Mouse (Mus musculus): ENCODE results near the gene Psmd1.
"Not testable (repeated sequence)": the region's sequence is repeated elsewhere in the genome, so short reads cannot be mapped to it uniquely, and the experiment has no call there.

Gene Psmd1

DNA sequence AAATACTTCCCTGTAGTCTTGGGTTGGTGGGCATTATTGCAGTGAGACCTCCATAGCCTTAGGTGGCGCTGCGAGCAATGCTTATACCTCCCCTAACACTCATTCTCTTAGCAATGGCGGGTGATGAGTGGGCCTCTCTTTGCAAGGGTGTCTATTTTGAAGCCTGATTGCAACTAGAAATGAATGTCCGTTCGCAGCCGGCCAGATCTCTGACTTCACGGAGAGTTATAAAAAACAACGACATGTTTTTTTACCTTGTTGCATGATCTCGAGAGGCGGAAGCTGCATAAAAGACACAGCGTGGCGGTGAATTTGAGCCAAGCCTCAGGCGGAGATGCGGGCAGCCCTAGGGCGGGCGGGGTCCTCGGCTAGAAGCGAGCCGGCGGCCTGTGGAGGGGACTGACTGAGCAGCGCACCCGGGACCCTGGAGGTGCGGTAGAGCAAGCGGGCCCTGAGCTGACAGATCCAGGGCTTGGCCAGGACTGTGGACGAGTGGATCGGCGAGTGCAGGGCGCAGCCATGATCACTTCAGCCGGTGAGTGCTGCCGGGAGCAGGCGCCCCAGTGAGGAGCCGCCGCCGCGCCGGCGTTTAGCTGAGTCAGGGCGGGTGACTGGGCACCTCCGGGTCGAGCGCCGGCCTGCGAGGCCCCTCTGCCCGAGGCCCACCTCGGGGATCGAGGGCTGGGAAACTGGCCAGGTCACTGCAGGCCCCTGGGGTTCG is at the start of gene Psmd1:
Gene Psmd1 (plus strand): TSS at position 117 of the 721 bp plus-strand sequence.
- DNase-seq, result peak; percentile 78 to 88

DNA sequence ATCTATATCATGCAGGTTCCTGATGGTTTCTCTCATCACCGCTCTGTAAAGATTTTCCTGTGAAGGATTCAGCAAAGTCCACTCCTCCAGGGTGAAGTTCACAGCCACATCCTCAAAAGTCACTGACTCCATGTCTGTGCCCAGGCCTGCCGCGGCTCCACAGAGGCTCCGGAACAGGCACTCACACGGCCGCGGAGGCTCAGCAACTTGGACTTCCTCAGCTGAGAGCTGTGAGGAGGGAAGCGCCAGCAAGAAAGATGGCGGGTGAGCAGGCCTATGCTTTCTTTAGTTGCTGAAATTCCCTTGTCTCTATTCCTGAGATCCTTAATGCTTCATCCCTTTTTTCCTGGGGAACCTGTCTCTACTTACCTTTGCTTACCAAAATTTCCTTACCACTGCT is 48.4 kb upstream of the Psmd1 start:
- not testable (repeated sequence) for DNase-seq

DNA sequence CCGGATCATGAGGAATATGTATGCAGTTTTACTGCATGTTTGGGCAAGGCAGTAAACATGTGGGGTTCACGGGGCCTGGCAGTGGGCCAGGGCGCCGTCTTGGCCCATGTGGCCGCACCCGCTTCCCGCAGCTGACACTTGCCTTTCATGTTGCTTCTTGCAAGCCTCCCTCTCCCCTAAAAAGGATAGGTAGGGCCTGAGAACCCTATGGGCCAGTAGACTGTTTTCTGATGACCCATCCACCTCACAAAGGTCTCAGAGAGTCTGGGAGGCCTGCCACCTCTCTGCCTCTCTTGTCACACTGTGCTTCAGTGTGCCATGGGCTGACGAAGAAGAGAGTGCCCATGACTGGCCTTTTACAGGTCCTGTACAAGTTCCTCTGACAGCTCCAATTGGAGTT is 47.7 kb upstream of the Psmd1 start, which contains the start of gene Spata3:
Gene Spata3 (plus strand): TSS at position 301 of the 400 bp plus-strand sequence.
- DNase-seq, result no peak

DNA sequence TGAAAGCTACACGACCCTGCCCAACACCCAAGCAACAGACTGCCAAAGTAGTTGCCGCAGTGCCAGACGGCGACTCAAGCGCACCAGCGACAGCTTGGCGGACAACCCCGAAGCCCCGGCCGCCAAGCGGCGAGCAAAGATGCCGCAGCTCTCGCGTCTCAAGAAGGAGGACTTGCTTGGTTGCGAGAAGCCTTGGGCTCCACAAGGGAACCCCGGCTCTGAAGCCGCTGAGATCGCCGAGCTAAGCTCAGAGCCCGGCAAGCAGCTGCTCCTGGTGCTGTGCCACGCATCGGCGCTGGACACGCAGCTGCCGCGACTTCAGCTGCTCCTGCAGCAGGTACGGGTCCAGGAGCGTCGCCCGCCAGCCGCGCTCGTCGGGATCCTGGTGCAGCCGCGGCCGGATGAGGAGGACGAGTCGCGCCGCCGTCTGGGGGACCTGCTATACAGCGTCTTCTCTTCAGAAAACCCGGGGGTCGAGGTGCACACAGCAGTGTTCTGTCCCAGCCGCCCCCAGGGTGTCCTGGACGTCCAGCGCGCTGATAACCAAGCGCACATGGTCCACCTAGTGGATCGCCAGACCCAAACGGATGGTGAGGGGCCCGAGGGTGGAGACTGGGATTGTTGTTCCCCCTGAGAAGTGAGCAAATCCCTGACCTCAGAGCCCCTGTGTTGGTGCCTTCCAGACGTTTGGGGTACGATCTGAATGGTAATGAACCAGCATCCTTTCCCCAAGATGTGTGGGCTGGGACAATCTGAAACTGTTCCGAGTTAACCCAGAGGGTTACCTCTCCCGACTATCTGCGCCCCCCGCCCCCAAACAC is 45.7 kb upstream of the Psmd1 start:
- DNase-seq, result peak in 1 of 2 experiments; percentile 35

DNA sequence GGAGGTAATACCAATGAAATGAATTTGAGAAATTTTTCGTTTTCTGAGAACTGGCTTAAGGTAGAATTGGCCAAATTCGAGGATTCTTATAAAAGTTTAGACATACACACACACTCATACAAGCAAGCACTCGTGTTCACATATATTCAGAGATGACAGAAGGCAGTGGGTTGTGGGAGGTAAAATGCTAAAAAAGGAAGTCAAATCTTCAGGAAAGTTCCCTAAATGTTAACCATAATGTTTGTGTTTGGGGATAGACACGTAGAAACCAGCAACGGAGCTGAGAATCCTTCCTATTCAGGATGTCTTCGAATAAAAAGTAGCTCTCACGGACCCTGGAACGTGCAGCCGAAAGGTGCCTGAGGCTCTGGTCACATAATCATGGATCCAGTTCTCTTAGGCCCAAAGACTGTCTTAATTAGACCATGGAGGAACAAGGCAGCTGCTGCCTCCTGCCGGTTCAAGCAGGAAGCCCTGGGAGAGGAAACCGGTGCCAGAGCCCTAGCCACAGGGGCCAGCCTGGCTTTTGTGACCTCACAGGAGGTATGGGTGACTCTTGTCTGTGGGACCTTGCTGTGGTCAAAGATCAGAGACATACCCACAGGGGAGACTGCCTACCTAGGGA is 42.7 kb upstream of the Psmd1 start:
- DNase-seq, result peak in 1 of 2 experiments; percentile 18

DNA sequence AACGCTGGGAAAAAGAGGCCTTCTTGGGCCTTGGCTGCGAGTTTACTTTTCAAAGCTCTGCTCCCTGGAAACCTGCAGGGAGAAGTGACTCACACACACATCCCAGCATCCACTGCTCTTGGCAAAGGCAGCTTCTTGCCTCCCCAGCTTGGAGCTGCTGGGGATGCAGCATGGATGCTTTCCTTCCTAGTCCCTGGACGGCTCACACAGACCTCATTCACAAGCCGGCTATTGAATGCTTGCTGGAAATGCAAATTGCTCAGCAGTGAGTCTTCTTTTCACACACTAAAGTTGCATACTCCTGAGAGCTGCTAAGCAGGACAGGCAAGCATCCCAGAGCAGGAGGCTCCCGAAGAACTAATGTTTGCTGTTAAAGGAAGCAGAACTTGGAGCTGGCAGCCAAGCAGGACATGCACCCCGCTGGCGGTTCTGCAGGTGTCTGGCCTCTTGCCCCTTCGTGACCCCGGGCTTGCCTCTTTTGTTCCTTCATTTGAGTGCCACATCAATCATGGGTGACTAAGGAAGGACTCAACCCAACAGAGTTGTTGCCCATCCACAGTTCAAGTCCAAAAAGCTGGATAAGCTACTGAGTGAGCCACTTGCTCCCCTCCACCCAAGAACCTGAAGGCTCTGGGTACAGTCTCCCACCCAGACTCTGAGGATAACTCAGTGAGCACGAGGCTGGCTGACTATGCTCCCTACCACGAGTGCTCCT is 31.8 kb upstream of the Psmd1 start:
- no peak for DNase-seq

DNA sequence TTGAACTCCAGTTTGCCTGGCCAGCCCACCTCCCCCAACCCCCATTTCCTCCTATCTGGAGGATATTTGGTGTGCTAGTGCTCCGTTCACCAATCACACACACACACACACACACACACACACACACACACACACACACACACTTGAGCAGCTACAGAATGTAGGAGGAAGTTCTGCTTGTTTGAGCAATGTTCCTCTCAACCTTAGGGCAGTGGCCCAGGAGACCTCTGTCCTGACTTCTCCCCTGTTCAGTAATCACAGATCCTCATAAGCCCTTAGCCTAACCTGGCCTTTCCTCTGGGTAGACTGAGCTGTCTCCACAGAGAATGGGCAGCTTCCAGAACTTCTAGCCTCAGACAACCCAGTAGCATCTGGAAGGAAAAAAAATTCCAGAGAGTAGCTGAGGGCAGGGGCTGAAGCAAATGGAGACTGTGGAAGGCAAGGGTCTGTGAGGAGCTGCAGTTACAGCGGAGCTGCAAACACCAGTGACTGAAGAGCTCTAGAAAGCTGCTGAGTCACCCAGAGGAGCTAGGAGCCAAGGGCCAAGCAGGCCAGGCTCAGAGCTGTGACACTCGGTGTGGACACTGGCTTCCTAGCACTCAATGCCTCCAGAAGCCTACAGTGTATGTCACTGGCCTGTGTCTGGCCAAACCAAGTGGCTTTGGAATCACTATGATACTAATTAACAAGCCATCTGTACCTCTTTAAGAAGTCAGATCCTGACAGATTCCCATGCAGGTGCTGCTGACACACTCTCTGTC is 25.8 kb upstream of the Psmd1 start:
- DNase-seq, result no peak

DNA sequence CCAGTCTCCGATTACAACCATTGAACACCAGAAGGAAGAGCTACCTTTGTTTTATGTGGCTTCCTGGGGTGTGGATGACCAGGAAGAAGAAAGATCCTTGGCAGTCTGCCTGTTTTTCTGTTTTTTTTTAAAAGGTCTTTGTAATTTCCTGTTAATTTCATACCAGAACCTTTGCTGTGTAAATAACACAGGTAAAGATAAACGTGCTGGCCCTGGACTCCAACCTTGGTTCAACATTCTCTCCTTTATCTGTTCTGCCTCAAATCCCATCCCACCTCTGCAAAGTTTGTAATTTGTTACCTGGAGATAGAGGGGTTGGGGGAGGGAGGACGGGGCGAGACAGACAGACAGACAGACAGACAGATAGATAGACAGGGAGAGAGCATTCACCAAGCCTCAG is 24.1 kb upstream of the Psmd1 start:
- DNase-seq, result no peak

DNA sequence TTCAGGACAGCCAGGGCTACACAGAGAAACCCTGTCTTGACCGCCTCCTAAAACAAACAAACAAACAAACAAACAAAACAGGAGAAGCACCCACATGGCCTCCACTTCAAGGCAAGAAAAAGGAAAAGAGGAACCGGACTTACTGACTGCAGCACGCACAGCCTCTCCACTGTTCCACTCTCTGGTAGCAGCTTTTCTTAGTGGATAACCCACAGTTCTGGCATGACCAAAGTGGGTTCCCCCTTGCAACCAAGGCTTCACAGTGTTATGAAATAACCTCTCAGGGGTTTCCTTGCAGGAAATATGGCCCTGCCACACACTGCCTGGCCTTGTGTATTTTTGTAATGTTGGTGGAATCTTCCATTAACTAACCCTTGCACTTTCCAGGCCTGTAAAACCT is 23.4 kb upstream of the Psmd1 start:
- DNase-seq, result no peak

DNA sequence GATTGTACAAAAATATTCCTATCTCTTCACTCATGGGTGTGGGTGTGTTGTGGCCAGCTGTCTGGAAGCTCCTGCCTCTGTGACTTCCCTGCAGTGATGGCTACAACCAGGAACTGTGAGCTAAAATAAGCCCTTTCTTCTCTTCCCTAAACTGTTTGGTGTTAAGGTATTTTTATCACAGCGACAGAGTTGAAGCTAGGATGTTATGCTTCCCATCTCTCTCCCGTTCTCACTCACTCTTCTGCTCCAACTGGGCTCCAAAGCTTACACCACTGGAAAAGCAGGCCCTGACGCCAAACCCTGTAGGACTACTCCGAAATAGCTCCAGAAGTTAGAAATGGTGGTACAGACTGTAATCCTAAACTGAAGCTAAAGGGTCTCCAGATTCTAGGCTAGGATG is 19.1 kb upstream of the Psmd1 start:
- DNase-seq, result no peak

DNA sequence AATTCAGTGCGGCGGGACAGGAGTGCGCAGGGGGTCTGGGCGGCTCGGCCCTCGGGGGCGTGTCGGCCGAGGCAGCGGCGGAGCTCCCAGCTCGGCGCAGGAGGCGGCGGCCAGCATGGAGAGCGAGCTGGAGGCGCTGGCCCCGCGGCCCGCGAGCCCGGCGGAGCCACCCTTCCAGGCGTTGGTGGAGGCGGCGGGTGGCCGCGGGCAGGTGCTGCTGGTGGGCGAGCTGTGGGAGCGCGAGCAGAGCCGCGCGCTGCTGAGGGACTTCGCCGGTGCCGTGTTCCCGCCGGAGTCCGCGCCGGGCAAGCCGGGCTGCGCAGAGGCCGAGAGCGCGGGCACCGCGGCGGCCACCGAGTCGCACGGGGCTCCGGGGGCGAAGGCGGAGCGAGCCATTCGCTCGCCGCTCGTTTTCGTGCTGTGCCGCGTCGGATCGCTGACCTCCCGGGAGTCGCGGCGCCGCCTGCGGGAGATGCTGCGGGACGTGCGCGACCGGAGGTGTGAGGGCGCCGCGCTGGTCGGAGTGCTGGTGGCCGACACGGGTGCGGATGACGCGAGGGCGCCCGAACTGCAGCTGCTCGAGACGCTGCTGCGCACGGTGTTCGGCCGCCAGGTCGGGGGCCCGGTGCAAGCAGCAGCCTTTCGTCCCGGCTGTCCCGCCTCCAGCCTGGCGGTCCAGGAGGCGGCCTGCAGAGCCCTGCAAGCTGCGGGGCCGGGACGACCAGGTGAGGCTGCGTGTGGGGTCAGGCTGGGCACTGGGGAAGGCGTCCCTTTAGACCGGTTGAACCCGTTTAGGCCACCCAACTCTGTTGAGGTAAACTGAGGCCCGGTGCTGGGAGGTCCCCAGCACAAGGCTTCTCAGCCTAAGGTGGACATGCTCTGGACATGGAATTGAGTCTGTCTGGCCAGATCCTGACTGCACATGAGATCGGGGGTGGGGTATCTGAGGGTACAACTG is 18.1 kb upstream of the Psmd1 start, which contains the start of gene 2810459M11Rik:
Gene 2810459M11Rik (plus strand): TSS at position 16 of the 958 bp plus-strand sequence.
- peak in 1 of 2 experiments; percentile 10 for DNase-seq

DNA sequence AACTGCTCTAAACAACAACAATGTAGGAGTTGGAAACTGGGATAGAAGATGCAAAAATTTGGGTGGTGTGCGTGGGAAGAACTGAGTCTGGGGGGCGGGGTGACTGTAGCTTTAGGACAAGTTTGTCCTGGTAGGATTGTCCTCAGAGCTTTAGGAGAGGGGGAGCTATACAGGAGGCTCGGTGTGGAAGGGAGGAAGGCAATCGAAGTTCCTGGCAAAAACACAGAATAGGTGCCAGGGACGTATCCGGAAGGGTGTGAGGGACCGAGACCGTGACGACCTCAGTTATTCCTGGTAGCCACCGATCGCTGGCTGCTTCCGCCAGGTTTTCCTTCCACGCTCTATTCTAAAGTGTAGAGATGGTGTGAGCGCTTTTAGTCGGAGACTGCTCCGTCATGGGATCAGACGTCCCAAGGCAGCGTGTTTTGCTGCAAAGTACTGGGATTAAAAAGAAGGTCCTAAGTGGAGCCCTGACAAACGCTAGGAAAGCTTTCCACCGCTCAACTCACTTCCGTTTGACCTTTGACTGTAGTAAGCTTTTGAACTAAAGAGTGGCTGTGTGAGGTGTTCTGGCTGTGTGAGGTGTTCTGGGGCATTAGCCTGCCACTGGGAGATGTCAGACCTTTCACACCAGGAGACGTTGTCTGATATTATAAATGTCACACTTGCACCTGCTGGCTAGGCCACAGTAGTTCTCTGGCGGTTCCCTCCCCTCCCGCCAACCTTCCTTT is 17.2 kb upstream of the Psmd1 start:
- no peak for DNase-seq

DNA sequence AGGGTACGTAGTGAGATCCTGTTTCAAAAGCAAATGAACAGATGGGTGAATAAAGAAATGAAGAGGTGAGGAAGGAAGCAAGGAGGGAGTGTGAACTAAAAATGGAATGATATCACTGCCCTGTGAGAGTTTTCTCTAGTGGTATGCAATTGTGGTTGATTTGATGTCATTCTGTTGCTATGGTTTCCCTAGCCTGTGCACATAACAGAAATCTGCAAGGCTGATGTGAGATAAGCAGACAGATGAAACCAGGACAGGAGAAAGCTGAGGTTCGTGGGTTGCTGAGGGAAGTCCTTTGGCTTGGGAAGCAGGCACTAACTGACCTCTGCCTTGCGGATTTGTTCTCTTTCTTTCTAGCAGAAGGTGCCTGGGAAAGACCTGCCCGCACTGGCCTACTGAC is 16.0 kb upstream of the Psmd1 start:
- no peak for DNase-seq

DNA sequence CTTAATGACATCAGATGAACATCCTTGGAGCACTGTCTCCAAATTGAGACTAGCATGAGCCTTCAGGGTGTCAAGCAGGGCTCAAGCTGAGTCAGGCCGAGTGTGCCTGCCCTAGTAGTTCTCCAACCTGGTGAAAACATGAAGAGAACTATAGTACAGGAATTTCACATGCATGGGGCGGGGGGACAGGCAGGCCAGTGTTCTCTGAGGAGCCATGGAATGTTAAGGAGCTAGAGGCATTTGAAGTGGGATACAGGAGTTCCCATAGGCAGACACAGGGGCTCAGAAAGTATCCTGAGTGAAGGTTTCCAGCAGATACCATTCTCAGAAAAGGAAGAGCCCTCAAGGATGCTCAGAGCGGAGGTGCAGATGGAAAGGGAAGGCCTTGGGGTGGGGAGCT is 15.4 kb upstream of the Psmd1 start:
- no peak for DNase-seq

DNA sequence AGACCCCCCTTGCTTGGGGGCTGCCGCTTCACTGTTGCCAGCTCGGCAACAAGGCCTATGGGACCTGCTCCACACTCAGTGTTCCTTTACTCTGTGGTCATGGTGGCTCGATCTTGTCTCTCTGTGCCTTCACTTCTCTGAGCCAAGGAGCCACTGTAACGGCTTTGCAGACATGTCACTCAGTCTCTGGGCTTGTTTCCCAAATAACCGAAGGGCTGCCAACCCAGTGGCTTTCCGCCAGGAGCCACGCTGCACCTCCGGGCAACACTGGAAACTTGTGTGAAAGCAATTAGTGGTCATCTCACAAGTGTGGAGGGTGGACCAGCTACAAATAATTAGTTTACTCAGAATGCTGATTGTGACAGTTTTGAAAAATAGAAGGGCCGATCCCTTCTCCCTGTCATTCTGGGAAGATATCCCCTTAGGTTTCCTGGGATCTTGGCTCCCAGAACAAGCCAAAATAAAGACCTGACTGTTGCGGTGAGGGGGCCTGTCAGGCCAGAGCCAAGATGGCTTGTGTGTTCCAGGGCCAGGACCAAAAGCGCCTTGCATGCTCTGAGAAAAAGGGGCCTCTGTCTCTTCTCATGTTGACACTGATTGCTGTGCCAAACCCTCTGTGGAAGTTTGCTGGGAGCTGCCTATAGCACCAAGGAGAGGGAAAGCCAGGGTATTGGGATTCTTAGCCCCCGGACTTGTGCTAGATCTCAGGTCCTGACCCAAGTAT is 10.8 kb upstream of the Psmd1 start:
- DNase-seq, result no peak

DNA sequence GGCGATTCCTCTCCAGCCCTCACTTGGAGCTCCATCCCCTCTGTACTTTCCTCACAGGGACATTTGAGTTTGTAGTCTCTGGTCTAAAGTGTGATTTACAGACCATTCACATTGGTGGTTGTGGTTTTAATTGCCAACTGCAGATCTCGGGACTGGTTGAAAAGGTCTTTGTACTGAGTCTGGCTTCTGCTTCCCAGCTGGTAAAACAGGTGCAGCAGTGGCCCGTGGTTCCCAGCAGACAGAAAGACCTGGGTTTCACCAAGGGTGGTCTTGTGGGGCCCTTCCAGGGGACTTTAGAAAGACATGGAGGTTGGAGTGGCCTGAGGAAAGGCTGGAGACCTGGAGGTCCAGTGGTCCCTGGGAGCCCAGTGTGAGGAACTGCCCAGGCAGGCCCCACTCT is 9.2 kb upstream of the Psmd1 start:
- no peak for DNase-seq

DNA sequence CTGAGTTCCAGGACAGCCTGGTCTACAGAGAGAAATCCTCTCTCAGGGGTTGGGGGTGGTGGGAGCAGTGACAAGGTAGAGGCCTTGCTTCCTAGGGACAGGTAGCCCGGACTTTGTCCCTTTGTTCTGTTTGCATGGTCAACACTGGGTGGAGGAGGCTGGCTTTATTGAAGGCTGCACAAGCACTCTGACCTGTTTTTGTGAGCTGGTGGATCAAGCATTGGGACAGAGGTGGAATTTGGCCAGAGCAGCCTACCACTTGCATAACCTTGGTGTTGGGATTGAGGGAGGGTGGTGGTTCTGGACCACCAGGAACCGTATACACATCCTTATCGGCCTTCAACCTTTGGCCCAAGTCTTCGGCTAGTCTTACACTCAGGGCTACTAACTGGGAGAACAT is 7.9 kb upstream of the Psmd1 start:
- no peak for DNase-seq

DNA sequence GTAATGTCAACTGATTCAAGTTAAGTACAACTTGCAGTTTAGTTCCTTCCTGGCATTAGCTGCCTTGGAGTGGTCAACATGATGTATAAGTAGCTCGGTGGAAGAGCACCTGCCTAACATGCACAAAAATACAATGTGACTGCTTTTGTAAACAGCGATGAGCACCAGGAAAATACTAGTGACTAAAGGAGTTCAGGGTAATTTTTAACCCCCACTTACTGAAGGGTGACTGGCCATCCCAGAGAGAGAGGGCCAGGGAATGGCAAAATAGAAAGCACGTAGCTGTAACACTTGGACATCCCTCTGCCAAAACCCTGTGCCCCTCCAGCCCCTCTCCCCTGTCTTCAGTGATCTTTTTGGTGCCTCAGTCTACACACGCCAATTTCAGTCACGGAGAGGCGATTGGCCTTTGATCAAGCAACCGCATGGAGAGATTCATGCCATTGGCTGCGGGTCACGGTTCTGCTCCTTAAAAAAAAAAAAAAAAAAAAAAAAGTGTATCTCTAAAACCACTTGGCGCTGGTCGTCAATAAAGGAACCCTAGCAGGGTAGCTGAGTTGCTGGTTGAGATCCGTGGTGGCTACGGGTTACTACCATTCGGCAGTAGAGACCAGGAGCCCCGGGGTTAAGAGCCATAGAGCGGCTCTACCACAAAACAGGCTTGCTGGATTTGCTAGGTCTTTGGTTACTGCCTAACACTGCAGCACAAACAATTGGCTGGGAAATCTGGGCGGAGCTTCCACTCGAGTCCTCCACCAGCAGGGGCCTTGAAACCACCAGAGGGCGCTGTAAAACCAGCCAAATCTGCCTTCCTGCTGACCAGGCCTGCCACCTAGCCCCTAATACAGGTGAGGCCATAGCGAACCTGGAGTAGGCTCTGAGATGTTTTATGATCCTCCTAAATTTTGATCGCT is 5.1 kb upstream of the Psmd1 start:
- DNase-seq, result peak; percentile 75 to 87
